Mouse (Mus musculus): Measurements from ENCODE around the gene Zfp9.

DNA sequence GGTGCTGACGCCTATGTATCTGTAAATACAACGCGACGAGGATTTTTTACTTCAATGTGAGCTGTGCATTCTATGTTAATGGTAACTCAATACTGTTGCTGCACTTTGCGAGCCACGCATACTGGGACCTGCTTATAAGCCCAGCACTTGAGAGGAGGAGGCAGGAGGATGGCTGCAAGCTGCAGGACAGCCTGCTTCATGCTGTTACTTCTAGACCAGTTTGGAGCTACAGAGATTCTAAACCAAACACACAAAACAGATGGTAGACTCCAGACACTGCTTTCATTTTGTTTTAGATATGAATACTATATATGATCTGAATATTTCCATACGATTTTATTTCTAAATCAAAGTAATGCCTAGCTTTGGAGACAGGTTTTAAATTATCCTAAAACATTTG is 41.5 kb upstream of the Zfp9 start:
- TF ChIP-seq CTCF (IDR thresholded peaks at IDR 0.05; ENCODE audit: insufficient read depth, low read length) (no peak), POLR2A (IDR thresholded peaks at IDR 0.05; ENCODE audit: borderline replicate concordance, extremely low read depth, low read depth, low read length) (no peak)
